Mouse (Mus musculus) embryonic fibroblast, embryonic 13.5 days (primary cell): ENCODE data around the gene D17H6S53E.

ENCODE experiments used
- CTCF ChIP-seq: IDR thresholded peaks from 2 replicates; pipeline ENCODE4 v1.5.1; 2011; ENCODE audit warnings: mild to moderate bottlenecking, control low read depth, low read length, moderate library complexity, borderline replicate concordance; ENCODE audit not compliant: insufficient read depth
- POLR2A ChIP-seq: IDR thresholded peaks from 2 replicates; pipeline ENCODE4 v1.6.1; 2011; ENCODE audit warnings: low read depth, mild to moderate bottlenecking, control low read depth, low read length, moderate library complexity

DNA sequence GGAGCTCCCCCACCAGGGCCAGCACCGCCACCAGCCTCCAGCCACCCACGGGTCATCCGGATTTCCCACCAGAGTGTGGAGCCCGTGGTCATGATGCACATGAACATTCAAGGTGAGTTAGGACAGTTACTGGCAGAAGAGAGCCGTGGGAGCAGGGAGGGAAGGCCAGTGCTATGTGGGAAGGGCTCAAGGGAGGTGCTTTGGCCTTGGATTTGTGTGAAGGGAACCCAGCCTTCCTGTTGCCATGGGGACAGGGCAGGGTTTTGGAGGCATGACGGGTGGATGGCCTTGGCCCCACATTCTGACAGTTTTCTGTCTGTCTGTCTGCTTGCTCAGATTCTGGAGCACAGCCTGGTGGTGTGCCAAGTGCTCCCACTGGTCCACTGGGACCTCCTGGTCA lies 15.8 kb downstream of the D17H6S53E start:
- TF ChIP-seq CTCF (no peak), POLR2A (no peak)
